Mouse (Mus musculus) megakaryocyte, embryonic 14.5 days (primary cell): ENCODE results near the gene Tomm20.

ENCODE experiments used
- FLI1 ChIP-seq: IDR thresholded peaks from 2 replicates; pipeline ENCODE4 v1.6.1; 2012; ENCODE audit warnings: low read length, inconsistent platforms, mixed read lengths
- GATA1 ChIP-seq: IDR thresholded peaks from 3 replicates; pipeline ENCODE4 v1.6.1; 2012; ENCODE audit warnings: mixed read lengths, low read length, inconsistent platforms, borderline replicate concordance

GRCm38 (mm10) chr8:126989363-126990153 is 43.9 kb upstream of the Tomm20 start:
- no peak for TF ChIP-seq GATA1
- no peak for TF ChIP-seq FLI1
